Mouse (Mus musculus): ENCODE measurements around the gene Lrrc75a. TPM values are rescaled to one million over a fixed set of nuclear protein-coding genes. Genes with fewer than 3 reads are reported as not detected.

Gene Lrrc75a
- total and polyA plus RNA-seq, 2 experiments from 2014 or later, result 6.4 to 29.7 TPM

DNA sequence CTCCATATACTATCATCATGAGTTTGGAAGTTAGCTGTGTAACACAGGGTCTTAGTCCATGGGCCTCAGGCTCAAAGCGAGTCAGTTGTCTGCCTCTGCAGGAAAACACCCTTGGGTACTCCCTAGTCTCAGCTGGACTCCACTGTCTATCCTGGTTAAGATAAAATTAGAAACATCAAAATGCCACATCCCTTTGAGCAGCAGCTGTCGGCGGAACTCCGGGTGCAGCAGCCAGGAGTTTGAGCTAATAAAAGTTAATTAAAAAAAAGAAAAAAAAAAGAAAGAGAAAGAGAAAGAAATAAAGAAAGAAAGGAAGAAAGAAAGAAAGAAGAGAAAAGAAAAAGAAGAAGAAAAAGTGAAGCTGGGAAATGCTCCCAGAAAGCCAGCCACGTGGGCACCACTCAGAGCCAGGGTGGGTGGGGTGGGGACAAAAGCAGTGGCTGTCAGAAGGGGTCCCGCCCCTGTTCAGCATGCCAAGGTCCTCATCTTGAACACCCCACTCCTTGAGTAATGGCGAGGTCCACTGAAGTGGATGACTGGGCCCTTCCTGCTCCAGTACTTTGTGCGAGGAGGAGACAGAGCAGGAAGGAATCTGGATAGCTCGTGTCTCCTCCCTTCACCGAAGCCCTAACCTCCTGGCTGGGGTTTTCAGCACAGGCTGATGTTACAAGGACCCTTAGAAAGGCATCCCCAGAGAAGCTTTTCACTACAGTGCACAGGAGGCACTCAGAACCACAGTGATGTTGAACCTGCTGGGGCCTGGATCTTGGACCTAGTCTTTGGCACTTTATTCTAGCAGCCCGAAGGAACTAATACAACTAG, 6.1 kb downstream of the Lrrc75a start:
- 43% methylated on average over 11 of the region's 11 CpGs for WGBS
- H3K9ac ChIP-seq (replicated peaks; ENCODE audit: low read length), result no peak overlapping the region
- ATAC-seq (no peak), DNase-seq (ENCODE audit: low spot score) (no peak)
- H3K4me1 ChIP-seq (ENCODE audit: insufficient read depth, low read length), result peaks cover 28% of the 10 kb centered on the region
- H3K9me3 ChIP-seq (ENCODE audit: low read length), result no peaks in the 10 kb centered on the region
- no peaks in the 10 kb centered on the region for H3K36me3 ChIP-seq (ENCODE audit: insufficient read depth, low read length)
- 0 out of 2 replicates have a peak overlapping the region, but pooled peaks have one; percentile 36 for H3K27ac ChIP-seq
- H3K27me3 ChIP-seq (ENCODE audit: insufficient read depth, low read length), result no peaks in the 10 kb centered on the region
- TF ChIP-seq CTCF (IDR thresholded peaks at IDR 0.05; ENCODE audit: low read depth), result no peak
- no peak overlapping the region for H3K4me2 ChIP-seq (ENCODE audit: low read depth, low read length)
- H3K4me3 ChIP-seq (ENCODE audit: low read length), result no peak overlapping the region

DNA sequence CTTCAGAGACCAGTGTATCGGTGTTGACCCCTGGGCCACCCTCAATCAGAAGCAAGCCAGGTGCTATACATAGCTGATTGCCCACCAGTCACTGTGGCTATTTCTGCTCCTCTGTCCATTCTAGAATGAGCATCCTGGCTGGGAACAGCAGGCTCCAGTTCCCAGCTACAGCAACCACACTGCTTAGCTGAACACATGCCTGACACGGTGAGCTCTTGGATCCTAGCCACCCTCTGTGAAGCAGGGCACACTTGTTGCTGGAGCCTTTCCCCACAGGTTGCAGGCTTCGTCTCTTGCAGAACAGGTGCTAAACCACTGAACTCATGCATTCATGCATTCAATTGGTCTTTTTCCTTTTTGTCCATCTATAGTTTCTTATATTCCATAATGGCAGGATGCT, 7.9 kb downstream of the Lrrc75a start:
- H3K27me3 ChIP-seq (ENCODE audit: insufficient read depth, low read length), result no peaks in the 10 kb centered on the region
- ATAC-seq, result no peak
- H3K9me3 ChIP-seq (ENCODE audit: low read length), result no peaks in the 10 kb centered on the region
- no peak overlapping the region for H3K27ac ChIP-seq
- 50% methylated on average over 3 of the region's 3 CpGs for WGBS
- H3K9ac ChIP-seq (replicated peaks; ENCODE audit: low read length), result no peak overlapping the region
- peaks cover 23% of the 10 kb centered on the region for H3K4me1 ChIP-seq (ENCODE audit: insufficient read depth, low read length)
- H3K4me3 ChIP-seq (ENCODE audit: low read length), result no peak overlapping the region
- DNase-seq (ENCODE audit: low spot score), result no peak
- no peaks in the 10 kb centered on the region for H3K36me3 ChIP-seq (ENCODE audit: insufficient read depth, low read length)
- H3K4me2 ChIP-seq (ENCODE audit: low read depth, low read length), result no peak overlapping the region
- TF ChIP-seq CTCF (IDR thresholded peaks at IDR 0.05; ENCODE audit: low read depth), result no peak

DNA sequence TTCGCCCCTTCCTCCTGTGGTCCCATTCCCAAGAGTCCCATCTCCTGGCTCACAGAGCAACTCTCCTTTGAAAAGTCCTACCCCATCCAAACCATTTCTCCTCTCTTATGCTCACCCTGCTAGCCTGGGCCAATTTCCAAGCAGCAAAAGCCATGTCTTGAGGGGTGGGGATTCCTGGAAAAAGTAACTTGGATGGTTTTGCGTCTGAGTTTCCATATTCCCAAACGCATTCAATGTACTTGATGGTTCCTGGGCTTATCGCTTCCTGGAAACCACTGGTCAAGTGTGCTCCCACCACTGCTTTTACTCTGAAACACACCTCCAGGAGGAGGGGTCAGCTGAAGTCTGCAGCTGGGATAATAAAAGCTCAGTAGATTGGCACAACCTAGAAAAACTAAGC, 9.9 kb downstream of the Lrrc75a start:
- Histone ChIP-seq H3K36me3 (ENCODE audit: insufficient read depth, low read length) (no peaks in the 10 kb centered on the region), H3K27me3 (ENCODE audit: insufficient read depth, low read length) (no peaks in the 10 kb centered on the region), H3K4me1 (ENCODE audit: insufficient read depth, low read length) (peaks cover 10% of the 10 kb centered on the region), H3K9me3 (ENCODE audit: low read length) (no peaks in the 10 kb centered on the region), H3K4me3 (ENCODE audit: low read length) (no peak overlapping the region), H3K27ac (no peak overlapping the region), H3K9ac (replicated peaks; ENCODE audit: low read length) (no peak overlapping the region), H3K4me2 (ENCODE audit: low read depth, low read length) (no peak overlapping the region)
- DNase-seq (ENCODE audit: low spot score) (no peak), ATAC-seq (no peak)
- 92% methylated on average over 4 of the region's 4 CpGs for WGBS
- TF ChIP-seq CTCF (IDR thresholded peaks at IDR 0.05; ENCODE audit: low read depth), result no peak

DNA sequence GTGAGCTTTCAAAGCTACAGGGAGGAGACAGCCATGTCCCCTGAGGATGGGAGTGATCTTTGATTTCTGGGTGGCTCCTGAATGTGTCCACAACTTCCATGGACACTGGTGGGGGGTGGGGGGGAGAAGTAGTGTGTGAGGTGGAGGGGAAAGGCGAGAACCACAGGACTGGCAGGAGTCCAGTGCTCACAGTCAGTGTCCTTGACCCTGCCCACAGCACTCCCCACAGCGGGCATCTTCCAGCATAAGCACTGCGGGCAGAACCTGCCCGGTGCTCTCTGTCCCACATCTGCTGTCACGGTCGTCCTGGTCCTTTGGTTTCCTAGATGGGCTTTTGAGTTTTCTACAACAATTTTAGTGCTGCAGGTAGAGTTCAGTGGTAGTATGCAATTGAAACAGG, 10.5 kb downstream of the Lrrc75a start:
- no peak overlapping the region for H3K27ac ChIP-seq
- 77% methylated on average over 6 of the region's 6 CpGs for WGBS
- 0 out of 2 replicates have a peak, but pooled peaks cover 7% of the 10 kb centered on the region for H3K4me1 ChIP-seq (ENCODE audit: insufficient read depth, low read length)

DNA sequence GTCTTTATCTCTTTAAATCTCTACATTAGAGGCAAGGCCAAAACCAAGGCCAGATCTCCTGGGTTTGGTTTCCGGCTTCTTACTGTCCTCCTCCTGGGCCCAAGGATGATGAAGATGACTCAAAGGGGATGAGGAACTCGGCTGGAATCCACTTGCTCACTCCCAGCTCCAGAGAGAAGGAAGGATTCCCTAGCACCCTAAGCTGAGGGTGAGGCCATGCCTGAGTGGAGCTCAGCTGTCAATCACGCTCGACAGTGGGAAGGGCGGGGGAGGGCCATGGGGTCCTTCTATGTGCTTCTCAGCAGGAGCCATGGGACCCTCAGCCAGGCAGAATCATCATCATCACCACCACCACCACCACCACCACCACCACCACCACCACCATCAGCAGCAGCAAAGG, 10.9 kb downstream of the Lrrc75a start:
- no peak overlapping the region for H3K27ac ChIP-seq
- DNase-seq (ENCODE audit: low spot score) (no peak), ATAC-seq (no peak)
- no peak overlapping the region for H3K4me3 ChIP-seq (ENCODE audit: low read length)
- H3K27me3 ChIP-seq (ENCODE audit: insufficient read depth, low read length), result no peaks in the 10 kb centered on the region
- no peak overlapping the region for H3K4me2 ChIP-seq (ENCODE audit: low read depth, low read length)
- H3K36me3 ChIP-seq (ENCODE audit: insufficient read depth, low read length), result no peaks in the 10 kb centered on the region
- no peak overlapping the region for H3K9ac ChIP-seq (replicated peaks; ENCODE audit: low read length)
- WGBS, result 80% methylated on average over 5 of the region's 5 CpGs
- no peaks in the 10 kb centered on the region for H3K9me3 ChIP-seq (ENCODE audit: low read length)
- 0 out of 2 replicates have a peak, but pooled peaks cover 7% of the 10 kb centered on the region for H3K4me1 ChIP-seq (ENCODE audit: insufficient read depth, low read length)
- no peak for TF ChIP-seq CTCF (IDR thresholded peaks at IDR 0.05; ENCODE audit: low read depth)

More for the DNA sequence above, 10.5 kb downstream of the Lrrc75a start:
- Histone ChIP-seq H3K4me2 (ENCODE audit: low read depth, low read length) (no peak overlapping the region), H3K9me3 (ENCODE audit: low read length) (no peaks in the 10 kb centered on the region), H3K4me3 (ENCODE audit: low read length) (no peak overlapping the region), H3K9ac (replicated peaks; ENCODE audit: low read length) (no peak overlapping the region), H3K27me3 (ENCODE audit: insufficient read depth, low read length) (no peaks in the 10 kb centered on the region), H3K36me3 (ENCODE audit: insufficient read depth, low read length) (no peaks in the 10 kb centered on the region)
- ATAC-seq (no peak), DNase-seq (ENCODE audit: low spot score) (no peak)
- TF ChIP-seq CTCF (IDR thresholded peaks at IDR 0.05; ENCODE audit: low read depth), result no peak

DNA sequence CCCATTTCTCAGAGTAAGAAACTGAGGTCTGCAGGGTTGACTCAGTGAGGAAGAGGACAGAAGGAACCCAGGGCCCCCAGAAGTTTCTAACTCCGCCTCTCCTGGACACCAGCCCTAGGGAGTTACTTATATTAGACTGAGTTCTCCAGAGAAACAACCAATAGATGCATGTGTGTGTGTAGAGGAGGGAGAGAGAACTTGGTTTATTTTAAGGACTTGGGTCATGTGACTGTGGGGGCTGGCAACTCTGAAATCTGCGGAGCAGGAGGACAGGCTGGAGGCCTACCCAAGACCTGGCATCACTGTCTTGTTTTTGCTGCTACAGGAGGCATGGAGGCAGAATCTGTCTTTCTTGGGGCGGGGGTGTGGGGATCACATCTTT, 11.5 kb downstream of the Lrrc75a start:
- ATAC-seq (no peak), DNase-seq (ENCODE audit: low spot score) (no peak)
- WGBS, result 84% methylated on average over 3 of the region's 3 CpGs

More for the DNA sequence above, 11.5 kb downstream of the Lrrc75a start:
- no peak overlapping the region for H3K4me3 ChIP-seq (ENCODE audit: low read length)
- H3K27me3 ChIP-seq (ENCODE audit: insufficient read depth, low read length), result no peaks in the 10 kb centered on the region
- H3K36me3 ChIP-seq (ENCODE audit: insufficient read depth, low read length), result no peaks in the 10 kb centered on the region
- 0 out of 2 replicates have a peak, but pooled peaks cover 7% of the 10 kb centered on the region for H3K4me1 ChIP-seq (ENCODE audit: insufficient read depth, low read length)
- H3K9me3 ChIP-seq (ENCODE audit: low read length), result no peaks in the 10 kb centered on the region
- H3K9ac ChIP-seq (replicated peaks; ENCODE audit: low read length), result no peak overlapping the region
- no peak overlapping the region for H3K4me2 ChIP-seq (ENCODE audit: low read depth, low read length)
- no peak for TF ChIP-seq CTCF (IDR thresholded peaks at IDR 0.05; ENCODE audit: low read depth)
- 0 out of 2 replicates have a peak overlapping the region, but pooled peaks have one; percentile 36 for H3K27ac ChIP-seq
